Mouse (Mus musculus): ENCODE data around the gene Adcy7.

DNA sequence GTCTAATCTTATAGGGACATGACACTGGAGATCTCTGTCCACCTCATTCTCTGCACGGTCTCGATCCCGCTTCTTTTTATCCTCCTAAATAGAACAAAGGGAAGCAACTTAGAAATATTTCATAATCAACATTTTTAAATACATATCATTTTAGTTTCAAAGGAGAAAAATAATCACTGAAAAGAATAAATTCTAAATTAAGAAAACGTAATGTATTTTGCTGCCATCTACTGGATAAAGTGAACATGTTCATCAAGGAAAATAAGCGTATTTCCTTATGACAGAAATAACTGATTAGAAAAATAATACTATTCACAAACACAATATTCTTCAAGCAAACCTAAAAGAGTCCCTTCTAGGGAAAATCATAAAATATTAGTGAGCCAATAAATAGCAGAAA lies 85.7 kb downstream of the Adcy7 start:
- no peak for TF ChIP-seq POLR2A (IDR thresholded peaks at IDR 0.05; ENCODE audit: borderline replicate concordance, low read depth, low read length)
- no peak for TF ChIP-seq CTCF (IDR thresholded peaks at IDR 0.05; ENCODE audit: low read depth, low read length)

Measured in bone marrow macrophage, adult 2 months (primary cell).